In genomic region chr5:23576336-23577094, GRCm38 (mm10) we compare ENCODE assay signal across 19 mouse cellular contexts.
DNase-seq lines count a peak whose midpoint lies in the region; ATAC-seq lines count a peak whose summit lies in the region.
"Had no signal": no experiment of that assay in that cellular context is flagged by ENCODE, and none has a peak within 500 bp of the region (broad histone marks: within the 10 kb centered on the region; RNA-seq: fewer than 3 reads in every experiment).

No protein-coding gene starts in this region.

- H3K9me3 ChIP-seq in neural tube, embryonic 11.5 days (ENCODE audit: control insufficient read depth, low read length) = no peaks in the 10 kb centered on the region
- no peaks in the 10 kb centered on the region for H3K9me3 ChIP-seq in neural tube, embryonic 15.5 days (replicated peaks)

- DNase-seq in frontal cortex, postnatal 36 days (ENCODE audit: low spot score in 2 of 2) = no peak
- DNase-seq in neural tube, embryonic 11.5 days (ENCODE audit: low spot score) = no peak
- no peak for DNase-seq in neural tube, embryonic 10.5 days (ENCODE audit: extremely low spot score, low spot score)
- DNase-seq in adrenal gland, adult 18-20 months (ENCODE audit: low spot score in 2 of 2) = no peak
- no peak for DNase-seq in cerebellum, adult 9-10 months
- DNase-seq: adrenal gland, postnatal 25 days; B cell, adult 2 months; cerebellum, postnatal 10 days; heart, adult 11 months; lung, postnatal 14 days; spleen, adult 18-20 months; thymus, postnatal 14 days had no signal

- ATAC-seq in frontal cortex, adult (ENCODE audit: low TSS enrichment) = peak; percentile 14; the same call in 1 of the 2 replicates
- ATAC-seq in neural tube, embryonic 11.5 days (ENCODE audit: insufficient read depth, low FRiP score, low TSS enrichment) = no peak
- ATAC-seq in megakaryocyte progenitor cell, adult 5-6 weeks (replicated peaks; ENCODE audit: poor library complexity) = peak; percentile 57
- no peak for ATAC-seq in neural tube, embryonic 15.5 days (ENCODE audit: low FRiP score)
- ATAC-seq: intestine, embryonic 16.5 days had no signal

- H3K9ac ChIP-seq in neural tube, embryonic 11.5 days (ENCODE audit: low read length) = no peak overlapping the region
- H3K9ac ChIP-seq in neural tube, embryonic 15.5 days (replicated peaks) = no peak overlapping the region
- H3K9ac ChIP-seq: liver, embryonic 14.5 days had no signal

- no peak overlapping the region for H3K4me2 ChIP-seq in neural tube, embryonic 11.5 days (ENCODE audit: low read depth)
- H3K4me2 ChIP-seq in neural tube, embryonic 15.5 days = no peak overlapping the region

- H3K27ac ChIP-seq in neural tube, embryonic 11.5 days (ENCODE audit: low read depth, low read length) = peak overlapping the region; percentile 49; the same call in 1 of the 2 replicates
- H3K27ac ChIP-seq in neural tube, embryonic 15.5 days (replicated peaks) = peak overlapping the region; percentile 34
- H3K27ac ChIP-seq: kidney, postnatal 0 days; liver, embryonic 14.5 days; stomach, postnatal 0 days had no signal

- H3K36me3 ChIP-seq in neural tube, embryonic 11.5 days (ENCODE audit: control insufficient read depth, insufficient read depth, low read length) = no peaks in the 10 kb centered on the region
- H3K36me3 ChIP-seq in neural tube, embryonic 15.5 days = no peaks in the 10 kb centered on the region

- no peaks in the 10 kb centered on the region for H3K27me3 ChIP-seq in neural tube, embryonic 11.5 days (ENCODE audit: control insufficient read depth, insufficient read depth, low read length)
- H3K27me3 ChIP-seq in neural tube, embryonic 15.5 days (replicated peaks) = no peaks in the 10 kb centered on the region

- peaks cover 8% of the 10 kb centered on the region; the same call in 1 of the 2 replicates for H3K4me1 ChIP-seq in neural tube, embryonic 11.5 days (ENCODE audit: control insufficient read depth, insufficient read depth, low read length)
- peaks cover 23% of the 10 kb centered on the region for H3K4me1 ChIP-seq in neural tube, embryonic 15.5 days

- H3K4me3 ChIP-seq in neural tube, embryonic 11.5 days (ENCODE audit: low read depth, low read length) = no peak overlapping the region
- no peak overlapping the region for H3K4me3 ChIP-seq in neural tube, embryonic 15.5 days (replicated peaks)

- 73% methylated on average over 6 of the region's 6 CpGs for WGBS in neural tube, embryonic 11.5 days
- WGBS in neural tube, embryonic 15.5 days = 52% methylated on average over 6 of the region's 6 CpGs

Comparison
In these comparisons a context has a peak if more than half of its experiments do, and no peak if none do; other contexts are left out.
1. ATAC-seq: peak in frontal cortex, adult (single experiment) and megakaryocyte progenitor cell, adult 5-6 weeks (single experiment); none in neural tube, embryonic 11.5 days (single experiment) and neural tube, embryonic 15.5 days (single experiment).